Mouse (Mus musculus): ENCODE data around the gene Sdf2. TPM values are rescaled to one million over a fixed set of nuclear protein-coding genes. Genes with fewer than 3 reads are reported as not detected.

Gene Sdf2
- total and polyA plus RNA-seq, 3 experiments: 61.4 to 119 (median 93.0) TPM

DNA sequence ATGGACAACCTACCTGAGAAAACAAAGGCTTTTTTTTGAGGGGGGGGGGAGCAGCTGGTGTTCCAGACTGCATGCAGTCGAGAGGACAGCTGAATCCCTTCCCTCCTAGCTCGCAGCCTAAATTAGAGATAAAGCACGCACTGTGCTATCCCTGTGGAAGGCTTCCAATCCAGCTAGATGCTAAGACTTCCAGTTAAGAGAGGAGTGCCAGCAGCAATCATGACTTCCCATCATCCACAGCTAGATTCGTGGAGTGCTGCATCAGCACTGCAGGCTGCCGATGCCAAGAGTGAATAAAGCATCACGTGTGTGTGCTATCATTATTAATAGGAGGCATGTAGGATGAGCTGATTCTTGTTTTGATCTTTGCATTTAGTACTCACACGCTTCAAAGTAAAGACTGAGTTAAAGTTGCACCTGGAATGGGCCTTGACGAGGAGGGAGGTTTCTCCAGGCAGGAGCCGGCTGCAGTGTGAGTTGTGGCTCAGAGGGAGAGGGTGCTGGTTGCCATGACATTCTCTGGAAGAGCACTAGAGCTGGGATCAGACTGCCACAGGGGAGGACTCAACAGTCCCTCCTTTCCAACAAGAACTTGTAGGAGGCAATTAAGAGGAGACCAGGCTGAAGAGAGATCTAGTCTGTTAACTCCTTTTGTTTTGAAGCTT lies 5.2 kb upstream of the Sdf2 start:
- Histone ChIP-seq H3K4me3 (replicated peaks in 1 of 3; ENCODE audit: low read depth in 2 of 3, low read length in 2 of 3, poor library complexity in 1 of 3) (no peak overlapping the region), H3K4me1 (ENCODE audit: control insufficient read depth in 1 of 2, insufficient read depth in 2 of 2) (peaks cover 3 to 31% of the 10 kb centered on the region in 2 experiments), H3K9me3 (replicated peaks; ENCODE audit: low read length) (no peaks in the 10 kb centered on the region), H3K27ac (ENCODE audit: insufficient read depth, low read depth) (no peak overlapping the region), H3K79me2 (replicated peaks; ENCODE audit: control insufficient read depth, extremely low read depth, insufficient read depth, poor library complexity, severe bottlenecking) (peaks cover 98% of the 10 kb centered on the region), H3K4me2 (ENCODE audit: insufficient read depth, low read depth, poor library complexity, severe bottlenecking) (no peak overlapping the region), H3K27me3 (replicated peaks) (no peaks in the 10 kb centered on the region), H3K9ac (ENCODE audit: insufficient read depth, low read depth) (no peak overlapping the region), H3K36me3 (replicated peaks in 1 of 2; ENCODE audit: control insufficient read depth in 1 of 2, insufficient read depth in 1 of 2, low read length in 1 of 2) (peaks cover 30 to 67% of the 10 kb centered on the region in 2 experiments)
- dilution Hi-C loops (cut with MboI; ENCODE audit: extremely low pct_ligation_motif_present, extremely low pct_unique_long_range_greater_than_20kb, low sequenced_read_pairs) (no loop called here), in situ Hi-C loops (cut with MboI; ENCODE audit: low pct_ligation_motif_present, low pct_unique_long_range_greater_than_20kb, low sequenced_read_pairs) (no loop called here)
- no peak for TF ChIP-seq ELF1 (IDR thresholded peaks at IDR 0.05; ENCODE audit: low read depth, low read length)
- TF ChIP-seq JUN (IDR thresholded peaks at IDR 0.05; ENCODE audit: insufficient read depth, low read depth, low read length): no peak
- no peak for TF ChIP-seq IRF4 (IDR thresholded peaks at IDR 0.05; ENCODE audit: low read depth, low read length)
- TF ChIP-seq SMC3 (IDR thresholded peaks at IDR 0.05; ENCODE audit: low read depth, low read length): no peak
- no peak for TF ChIP-seq TBP (conservative IDR thresholded peaks at IDR 0.05; ENCODE audit: low read depth, low read length)
- no peak for TF ChIP-seq MEF2A (IDR thresholded peaks at IDR 0.05; ENCODE audit: borderline replicate concordance, low read depth, low read length)
- TF ChIP-seq SIN3A (IDR thresholded peaks at IDR 0.05; ENCODE audit: low read length): no peak
- TF ChIP-seq POLR2A (IDR thresholded peaks at IDR 0.05; ENCODE audit: low read depth, low read length): no peak
- TF ChIP-seq ZKSCAN1 (IDR thresholded peaks at IDR 0.05; ENCODE audit: borderline replicate concordance, low read depth, low read length): no peak
- no peak for DNase-seq (ENCODE audit: extremely low read depth)

- peak overlapping the region; percentile 97; the same call in 1 of the 2 replicates for H3K4me2 ChIP-seq (ENCODE audit: insufficient read depth, low read depth, poor library complexity, severe bottlenecking)
- in situ Hi-C loops (cut with MboI; ENCODE audit: low pct_ligation_motif_present, low pct_unique_long_range_greater_than_20kb, low sequenced_read_pairs): no loop called here
- H3K9ac ChIP-seq (ENCODE audit: insufficient read depth, low read depth): peak overlapping the region; percentile 97
- DNase-seq (ENCODE audit: extremely low read depth): no peak
- no peak; the same call in 1 of the 2 replicates for TF ChIP-seq NRF1 (IDR thresholded peaks at IDR 0.05; ENCODE audit: low read depth, low read length)
- peaks cover 92% of the 10 kb centered on the region for H3K79me2 ChIP-seq (replicated peaks; ENCODE audit: control insufficient read depth, extremely low read depth, insufficient read depth, poor library complexity, severe bottlenecking)
- no peaks in the 10 kb centered on the region for H3K27me3 ChIP-seq (replicated peaks)
- peak overlapping the region; percentile 91 to 98 (median 97) for H3K4me3 ChIP-seq (replicated peaks in 1 of 3; ENCODE audit: low read depth in 2 of 3, low read length in 2 of 3, poor library complexity in 1 of 3)
- H3K4me1 ChIP-seq (ENCODE audit: control insufficient read depth in 1 of 2, insufficient read depth in 2 of 2): peaks cover 4 to 51% of the 10 kb centered on the region in 2 experiments
- H3K27ac ChIP-seq (ENCODE audit: insufficient read depth, low read depth): peak overlapping the region; percentile 97
- H3K9me3 ChIP-seq (replicated peaks; ENCODE audit: low read length): no peaks in the 10 kb centered on the region
- H3K36me3 ChIP-seq (replicated peaks in 1 of 2; ENCODE audit: control insufficient read depth in 1 of 2, insufficient read depth in 1 of 2, low read length in 1 of 2): peaks cover 14 to 41% of the 10 kb centered on the region in 2 experiments
- dilution Hi-C loops (cut with MboI; ENCODE audit: extremely low pct_ligation_motif_present, extremely low pct_unique_long_range_greater_than_20kb, low sequenced_read_pairs): no loop called here
Measured at GRCm38 (mm10) chr11:78245261-78245626, 302 bp upstream of the Sdf2 start.

DNA sequence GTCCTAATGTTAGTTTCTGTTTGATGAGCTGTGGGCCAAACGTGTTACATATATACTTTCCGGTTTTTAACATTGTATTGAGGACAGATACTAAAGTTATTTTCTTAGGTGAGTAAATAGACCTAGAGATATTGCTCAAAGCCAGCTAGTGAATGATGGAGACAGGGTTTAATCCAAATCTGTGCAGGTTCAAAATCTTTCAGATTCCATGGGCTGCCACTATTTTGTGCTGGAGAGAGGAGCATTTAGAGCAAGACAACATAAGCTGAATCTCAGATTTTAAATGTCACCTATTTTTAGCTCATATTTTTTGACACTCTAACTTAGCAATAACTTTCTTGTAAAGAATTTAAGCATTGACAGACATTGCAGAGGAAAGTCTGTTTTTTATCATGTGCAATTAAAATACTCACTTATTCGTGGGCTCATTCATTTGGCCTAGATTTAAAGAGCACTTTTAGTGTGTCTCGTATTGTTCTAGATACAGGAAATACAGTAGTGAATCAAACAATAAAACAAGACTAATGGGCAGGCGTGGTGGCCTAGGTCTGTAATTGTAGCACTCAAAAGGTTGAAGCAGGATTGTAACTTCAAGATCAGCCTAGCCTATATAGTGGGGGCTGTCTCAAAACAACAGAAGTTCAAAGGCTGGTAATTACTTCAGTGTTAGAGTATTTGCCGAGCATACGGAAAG lies 919 bp downstream of the Sdf2 start:
- dilution Hi-C loops (cut with MboI; ENCODE audit: extremely low pct_ligation_motif_present, extremely low pct_unique_long_range_greater_than_20kb, low sequenced_read_pairs): no loop called here
- Histone ChIP-seq H3K4me3 (replicated peaks in 1 of 3; ENCODE audit: low read depth in 2 of 3, low read length in 2 of 3, poor library complexity in 1 of 3) (peak overlapping the region; percentile 91 to 98 (median 97)), H3K4me1 (ENCODE audit: control insufficient read depth in 1 of 2, insufficient read depth in 2 of 2) (peaks cover 8 to 63% of the 10 kb centered on the region in 2 experiments), H3K36me3 (replicated peaks in 1 of 2; ENCODE audit: control insufficient read depth in 1 of 2, insufficient read depth in 1 of 2, low read length in 1 of 2) (peaks cover 14 to 42% of the 10 kb centered on the region in 2 experiments), H3K4me2 (ENCODE audit: insufficient read depth, low read depth, poor library complexity, severe bottlenecking) (peak overlapping the region; percentile 100), H3K9ac (ENCODE audit: insufficient read depth, low read depth) (peak overlapping the region; percentile 97), H3K79me2 (replicated peaks; ENCODE audit: control insufficient read depth, extremely low read depth, insufficient read depth, poor library complexity, severe bottlenecking) (peaks cover 80% of the 10 kb centered on the region), H3K27ac (ENCODE audit: insufficient read depth, low read depth) (no peak overlapping the region; the same call in none of the 2 replicates), H3K27me3 (replicated peaks) (no peaks in the 10 kb centered on the region), H3K9me3 (replicated peaks; ENCODE audit: low read length) (no peaks in the 10 kb centered on the region)
- DNase-seq (ENCODE audit: extremely low read depth): no peak
- in situ Hi-C loops (cut with MboI; ENCODE audit: low pct_ligation_motif_present, low pct_unique_long_range_greater_than_20kb, low sequenced_read_pairs): no loop called here
- no peak for TF ChIP-seq USF1 (IDR thresholded peaks at IDR 0.05; ENCODE audit: low read depth, low read length)
- TF ChIP-seq USF2 (conservative IDR thresholded peaks at IDR 0.05; ENCODE audit: low read depth, low read length): no peak
- no peak for TF ChIP-seq POLR2A (IDR thresholded peaks at IDR 0.05; ENCODE audit: low read depth, low read length)
- TF ChIP-seq MXI1 (IDR thresholded peaks at IDR 0.05; ENCODE audit: low read depth, low read length): peak; percentile 30
- no peak for TF ChIP-seq KAT2A (IDR thresholded peaks at IDR 0.05; ENCODE audit: insufficient replicate concordance, low read length)
- TF ChIP-seq CHD1 (IDR thresholded peaks at IDR 0.05; ENCODE audit: low read depth, low read length): peak; percentile 88
- no peak for TF ChIP-seq POLR2AphosphoS2 (IDR thresholded peaks at IDR 0.05; ENCODE audit: low read depth, low read length)
- no peak for TF ChIP-seq PAX5 (IDR thresholded peaks at IDR 0.05; ENCODE audit: low read length)
- TF ChIP-seq HCFC1 (IDR thresholded peaks at IDR 0.05; ENCODE audit: low read depth, low read length): no peak
- no peak for TF ChIP-seq SMC3 (IDR thresholded peaks at IDR 0.05; ENCODE audit: low read depth, low read length)
- TF ChIP-seq IRF4 (IDR thresholded peaks at IDR 0.05; ENCODE audit: low read depth, low read length): 0 out of 2 replicates have a peak, but pooled peaks have one; percentile 11
- 0 out of 2 replicates have a peak, but pooled peaks have one; percentile 67 for TF ChIP-seq RCOR1 (conservative IDR thresholded peaks at IDR 0.05; ENCODE audit: low read depth, low read length)
- no peak for TF ChIP-seq NRF1 (IDR thresholded peaks at IDR 0.05; ENCODE audit: low read depth, low read length)
- TF ChIP-seq MAZ (IDR thresholded peaks at IDR 0.05; ENCODE audit: low read depth, low read length): no peak
- no peak for TF ChIP-seq NELFE (IDR thresholded peaks at IDR 0.05; ENCODE audit: low read depth, low read length)
- TF ChIP-seq RAD21 (IDR thresholded peaks at IDR 0.05; ENCODE audit: low read depth, low read length): no peak
- no peak for TF ChIP-seq JUN (IDR thresholded peaks at IDR 0.05; ENCODE audit: insufficient read depth, low read depth, low read length)
- TF ChIP-seq SIN3A (IDR thresholded peaks at IDR 0.05; ENCODE audit: low read length): peak; percentile 35; the same call in 1 of the 2 replicates

Measured in CH12.LX (cell line).